8 mouse cellular contexts compared by ENCODE assay signal in the genomic region with DNA sequence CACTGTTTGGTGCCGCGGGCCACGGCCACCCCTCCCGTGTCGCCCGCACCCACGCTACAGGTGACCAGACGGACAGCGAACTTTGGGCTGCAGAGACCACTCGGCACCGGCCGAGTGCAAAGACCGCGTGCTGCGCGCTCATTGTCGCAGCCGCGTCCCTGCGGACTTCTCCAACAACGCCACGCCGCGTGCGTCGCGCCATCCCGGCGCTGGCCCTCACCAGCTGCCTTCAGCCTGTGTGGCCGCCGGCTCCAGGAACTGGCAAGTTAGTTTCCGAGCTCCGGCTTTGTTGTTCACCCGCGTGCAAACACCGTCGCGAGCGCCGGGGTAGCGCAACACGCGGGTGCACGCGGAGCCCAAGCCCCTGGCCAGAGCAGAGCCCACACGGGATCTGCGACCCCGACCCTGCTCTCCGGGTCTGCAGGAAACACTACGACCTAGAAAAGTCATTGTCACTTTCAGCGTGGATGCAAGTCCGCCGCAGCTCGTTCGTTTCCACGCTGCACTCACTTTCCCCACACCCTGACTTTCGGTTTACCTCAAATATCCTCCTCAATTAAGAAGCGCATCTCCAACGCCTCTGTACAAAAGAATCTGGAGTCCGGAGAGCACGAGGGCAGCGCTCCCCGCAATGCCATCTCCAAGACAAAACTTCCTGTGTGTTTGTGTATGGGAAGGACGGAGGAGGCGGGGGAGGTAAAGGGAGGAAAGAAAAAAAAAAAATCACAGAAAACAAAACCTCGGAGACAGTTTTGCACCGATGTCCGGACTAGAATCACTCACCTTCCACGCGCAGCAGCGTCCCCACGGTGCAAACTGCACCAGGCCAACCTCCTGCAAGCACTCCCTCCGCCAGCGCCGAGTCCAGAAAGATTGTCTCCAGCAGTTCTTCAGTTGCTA. TPM values are rescaled to one million over a fixed set of nuclear protein-coding genes. Genes with fewer than 3 reads are reported as not detected.
DNase-seq lines count a peak whose midpoint lies in the region; ATAC-seq lines count a peak whose summit lies in the region.

No protein-coding gene starts in this region.

- peak overlapping the region; percentile 99 for H3K4me3 ChIP-seq in forebrain, embryonic 15.5 days

- under 1% methylated on average over 75 of the region's 75 CpGs for WGBS in forebrain, embryonic 15.5 days

- no peaks in the 10 kb centered on the region for H3K36me3 ChIP-seq in forebrain, embryonic 15.5 days

- ATAC-seq in cerebellum, adult (ENCODE audit: insufficient number of reproducible peaks, low FRiP score, low TSS enrichment): peak; percentile 29
- peak; percentile 46 for ATAC-seq in forebrain, embryonic 15.5 days (replicated peaks)
- ATAC-seq in megakaryocyte, adult 5-6 weeks (ENCODE audit: poor library complexity, severe bottlenecking): peak; percentile 23

- peaks cover 34% of the 10 kb centered on the region for H3K4me1 ChIP-seq in forebrain, embryonic 15.5 days

- peak overlapping the region; percentile 88 for H3K27ac ChIP-seq in forebrain, embryonic 15.5 days (replicated peaks)

- no peaks in the 10 kb centered on the region for H3K27me3 ChIP-seq in forebrain, embryonic 15.5 days

- H3K9ac ChIP-seq in forebrain, embryonic 15.5 days (replicated peaks): peak overlapping the region; percentile 92

- peak overlapping the region; percentile 79 for H3K4me2 ChIP-seq in forebrain, embryonic 15.5 days (replicated peaks)

- peak; percentile 31 for DNase-seq in MEL-GATA-1-ER (ENCODE audit: extremely low read depth, low read depth)
- peak; percentile 50 for DNase-seq in heart, postnatal 4 days
- DNase-seq in left cerebral cortex, adult 8-10 months (ENCODE audit: low spot score in 2 of 2): peak; percentile 10 to 12
- peak; percentile 15 for DNase-seq in right cerebral cortex, postnatal 14 days
- DNase-seq in urinary bladder, postnatal 4 days (ENCODE audit: low spot score in 2 of 2): peak; percentile 26 to 60

- H3K9me3 ChIP-seq in forebrain, embryonic 15.5 days: no peaks in the 10 kb centered on the region

RNA-seq across cellular contexts. Expression of gene Sinhcaf, which starts 0.5 kb away (rescaled TPM):
- polyA plus RNA-seq in forebrain, embryonic 15.5 days (2015; fragmentation: Nextera tagmentation; extraction: Ambion mirVana): 122 and 125 TPM in 2 replicates
- total RNA-seq in heart, postnatal 4 days (2021): 10 to 100 TPM; 21.8 to 21.9 TPM
- total RNA-seq in left cerebral cortex, adult 8-10 months (2022): 1 to 10 TPM; 2.3 to 4.3 (median 3.4) TPM
- 12.4 and 16.8 TPM in 2 replicates for total RNA-seq in megakaryocyte, adult 5-6 weeks (2015)
- total RNA-seq in megakaryocyte, adult 5-6 weeks (2017): 31.7 and 33.8 TPM in 2 replicates

RNA-seq across cellular contexts. Expression of gene Caprin2, which starts 49.7 kb away (rescaled TPM):
- polyA plus RNA-seq in forebrain, embryonic 15.5 days (2015; fragmentation: Nextera tagmentation; extraction: Ambion mirVana): 9.9 and 10.6 TPM in 2 replicates
- total RNA-seq in heart, postnatal 4 days (2021): 10 to 100 TPM in 1 of 2 experiments, 1 to 10 TPM in 1; 9.7 to 11.1 TPM
- 10 to 100 TPM in 1 of 4 experiments, 1 to 10 TPM in 3; 8.0 to 12.0 (median 9.2) TPM for total RNA-seq in left cerebral cortex, adult 8-10 months (2022)
- total RNA-seq in megakaryocyte, adult 5-6 weeks (2015): 2.1 and 2.6 TPM in 2 replicates
- 3.2 and 11.3 TPM in 2 replicates for total RNA-seq in megakaryocyte, adult 5-6 weeks (2017)

Comparison
In these comparisons a context has a peak if more than half of its experiments do, and no peak if none do; other contexts are left out.
1. Peak in every context shown above with its lines: DNase-seq, ATAC-seq, H3K4me3 ChIP-seq and H3K27ac ChIP-seq.